Mouse (Mus musculus) heart, embryonic 14.5 days (tissue): ENCODE measurements around the gene Acvr2b. TPM values are rescaled to one million over a fixed set of nuclear protein-coding genes. Genes with fewer than 3 reads are reported as not detected.
A peak's percentile ranks its signal among the peaks of the same experiment; 100 is the strongest.

Experiments
- ATAC-seq: fragments of 200-750 bp; cut with Nextera tagmentation; 2 replicates; pipeline ENCODE4 v1.8.0; 2017; ENCODE audit warnings: low read depth, moderate TSS enrichment; ENCODE audit not compliant: insufficient number of reproducible peaks, insufficient read depth, low FRiP score
- H3K27ac ChIP-seq, 2 experiments: fragments of 200-500 bp in 1 of 2; fragments of 300-500 bp in 1 of 2; sonication (generic) in 1 of 2; replicated peaks in 1 of 2; 2 replicates each; pipeline ENCODE4 v1.5.1; 2012 to 2014; ENCODE audit warnings: low read depth in 2 of 2, low read length in 2 of 2, control low read depth in 1 of 2, mild to moderate bottlenecking in 1 of 2, mixed read lengths in 1 of 2; ENCODE audit not compliant: control insufficient read depth in 1 of 2, insufficient read depth in 1 of 2
- H3K27me3 ChIP-seq: fragments of 300-500 bp; sonication (generic); 2 replicates; pipeline ENCODE4 v1.6.1; 2014; ENCODE audit warnings: mild to moderate bottlenecking, low read length, control low read depth; ENCODE audit not compliant: control insufficient read depth, insufficient read depth
- H3K36me3 ChIP-seq: fragments of 300-500 bp; sonication (generic); 2 replicates; pipeline ENCODE4 v1.6.1; 2014; ENCODE audit warnings: mild to moderate bottlenecking, control low read depth, low read length, mixed read lengths; ENCODE audit not compliant: control insufficient read depth, insufficient read depth
- H3K4me1 ChIP-seq, 2 experiments: fragments of 200-500 bp in 1 of 2; fragments of 300-500 bp in 1 of 2; sonication (generic) in 1 of 2; 2 replicates each; pipeline ENCODE4 v1.6.1; 2012 to 2014; ENCODE audit warnings: low read length in 2 of 2, control low read depth in 1 of 2, mixed read lengths in 1 of 2; ENCODE audit not compliant: control insufficient read depth in 2 of 2, insufficient read depth in 2 of 2
- H3K4me2 ChIP-seq: fragments of 300-500 bp; sonication (generic); 2 replicates; pipeline ENCODE4 v1.6.1; 2014; ENCODE audit warnings: mild to moderate bottlenecking, low read length
- H3K4me3 ChIP-seq, 2 experiments: fragments of 200-500 bp in 1 of 2; fragments of 300-500 bp in 1 of 2; sonication (generic) in 1 of 2; 2 replicates each; pipeline ENCODE4 v1.5.1; 2012 to 2014; ENCODE audit warnings: low read length in 2 of 2, mild to moderate bottlenecking in 2 of 2, control low read depth in 1 of 2, low read depth in 1 of 2, moderate library complexity in 1 of 2; ENCODE audit not compliant: control insufficient read depth in 1 of 2, insufficient read depth in 1 of 2
- H3K9ac ChIP-seq: fragments of 300-500 bp; sonication (generic); 2 replicates; pipeline ENCODE4 v1.6.1; 2014; ENCODE audit warnings: mild to moderate bottlenecking, low read length
- H3K9me3 ChIP-seq: fragments of 300-500 bp; sonication (generic); 2 replicates; pipeline ENCODE4 v1.6.1; 2016; ENCODE audit warnings: low read length, control low read depth; ENCODE audit not compliant: control insufficient read depth
- WGBS: fragments of 180-500 bp; shearing (Covaris S2); extraction: QIAGEN DNeasy Blood & Tissue Kit; methylation state at CpG from one replicate; pipeline ENCODE4 v1.1.7; 2014; 5-methylcytosine and 5-hydroxymethylcytosine counted together
- polyA plus RNA-seq: library from polyadenylated mRNA; unstranded; fragments of >200 nt; fragmentation: Nextera tagmentation; extraction: Ambion mirVana; gene quantifications from 2 replicates; pipeline ENCODE4 v1.2.1, GENCODE M21; 2014

Acvr2b gene
- polyA plus RNA-seq = 18.5 and 21.6 TPM in 2 replicates

DNA sequence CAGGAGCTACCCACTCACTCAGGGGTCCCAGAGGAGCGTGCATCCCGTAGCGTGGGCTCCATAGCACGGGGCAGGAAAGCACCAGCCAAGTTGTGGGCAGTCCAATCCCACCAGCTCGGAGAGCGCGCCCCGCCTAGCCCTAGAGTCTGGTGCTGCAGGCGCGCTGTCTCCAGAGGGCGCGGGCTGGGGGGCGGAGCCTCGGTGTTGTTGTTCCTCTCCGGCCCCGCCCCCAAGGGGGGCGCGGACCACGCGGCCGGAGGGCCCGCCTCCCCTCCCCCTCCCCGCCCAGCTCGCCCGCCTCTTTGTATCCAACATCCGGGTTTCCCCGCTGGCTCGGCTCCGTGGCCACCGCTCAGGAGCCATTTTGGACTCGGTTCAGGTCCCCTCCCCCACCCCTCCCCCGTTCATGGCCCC is at the start of gene Acvr2b:
TSS of gene Acvr2b (plus strand) at position 318 of the 414 bp plus-strand sequence.
- Histone ChIP-seq H3K27me3 (no peaks in the 10 kb centered on the region), H3K36me3 (no peaks in the 10 kb centered on the region), H3K4me2 (peak within 1 kb of the TSS; percentile 99), H3K9ac (peak within 1 kb of the TSS; percentile 97), H3K4me3 (peak within 1 kb of the TSS; percentile 79 to 87), H3K4me1 (peaks cover 5 to 14% of the 10 kb centered on the region in 2 experiments), H3K9me3 (no peaks in the 10 kb centered on the region), H3K27ac (peak within 1 kb of the TSS; percentile 94 to 98)
- WGBS = under 1% methylated on average over 21 of the region's 32 CpGs
- ATAC-seq = peak; percentile 96

- H3K9ac ChIP-seq = no peak overlapping the region
- WGBS = 80% methylated on average over 6 of the region's 6 CpGs
- peaks cover 0 to 5% of the 10 kb centered on the region in 2 experiments; a peak in 1 of 4 replicates for H3K4me1 ChIP-seq
- H3K36me3 ChIP-seq = peaks cover 20% of the 10 kb centered on the region
- H3K4me2 ChIP-seq = no peak overlapping the region
- H3K9me3 ChIP-seq = no peaks in the 10 kb centered on the region
- no peak overlapping the region for H3K27ac ChIP-seq
- H3K4me3 ChIP-seq = no peak overlapping the region
- no peak for ATAC-seq
- H3K27me3 ChIP-seq = no peaks in the 10 kb centered on the region
These were observed 48.0 kb upstream of the Acvr2b start for GRCm38 (mm10) chr9:119353926-119354325.

- H3K9ac ChIP-seq = no peak overlapping the region
- H3K36me3 ChIP-seq = peaks cover 6% of the 10 kb centered on the region
- no peak for ATAC-seq
- peaks cover 0 to 5% of the 10 kb centered on the region in 2 experiments; a peak in 1 of 4 replicates for H3K4me1 ChIP-seq
- no peak overlapping the region for H3K4me2 ChIP-seq
- WGBS = 78% methylated on average over 6 of the region's 6 CpGs
- no peaks in the 10 kb centered on the region for H3K9me3 ChIP-seq
- no peak overlapping the region for H3K27ac ChIP-seq
- H3K4me3 ChIP-seq = no peak overlapping the region
- no peaks in the 10 kb centered on the region for H3K27me3 ChIP-seq
These were observed 46.0 kb upstream of the Acvr2b start for GRCm38 (mm10) chr9:119355943-119356342.

DNA sequence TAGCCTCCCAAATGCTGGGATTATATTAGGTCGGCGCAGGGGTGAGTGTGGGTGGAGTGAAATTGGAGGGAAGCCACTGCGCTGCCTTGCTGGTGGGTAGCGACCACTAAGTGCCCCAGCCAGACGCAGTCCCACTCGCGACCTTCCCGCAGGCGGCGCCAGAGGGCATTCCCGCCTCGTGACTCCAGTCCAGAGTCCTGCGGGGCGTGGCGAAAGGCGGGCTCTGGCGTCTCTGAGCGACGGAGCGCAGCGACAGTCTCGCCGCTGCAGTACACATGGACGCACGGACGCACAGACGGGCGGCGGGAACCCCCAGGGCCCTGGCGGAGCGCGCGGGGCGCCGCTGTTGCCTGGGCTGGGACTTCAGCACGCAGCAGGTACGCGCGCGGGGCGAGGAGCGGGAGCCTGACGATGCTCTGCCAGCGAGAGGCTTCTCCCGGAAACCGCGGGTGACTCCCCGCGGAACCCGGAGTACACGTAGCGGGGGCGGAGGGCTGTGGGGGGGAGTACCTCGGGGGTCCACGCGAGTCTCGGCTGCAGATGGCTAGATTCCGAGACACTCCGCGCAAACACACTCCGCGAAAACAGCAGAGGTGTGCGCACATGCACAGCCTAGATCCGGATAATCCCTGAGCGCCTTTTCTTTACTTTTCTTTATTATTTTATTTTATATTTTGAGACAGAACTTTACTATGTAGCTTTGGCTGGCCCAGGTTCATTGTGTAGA is 44.4 kb upstream of the Acvr2b start, which contains the start of gene Xylb:
TSS of gene Xylb (plus strand) at position 51 of the 727 bp plus-strand sequence.
- peak; percentile 85 for ATAC-seq
- H3K4me2 ChIP-seq = peak within 1 kb of the TSS; percentile 99
- H3K4me1 ChIP-seq = peaks cover 2 to 5% of the 10 kb centered on the region in 2 experiments; a peak in 2 of 4 replicates
- no peaks in the 10 kb centered on the region for H3K9me3 ChIP-seq
- H3K36me3 ChIP-seq = no peaks in the 10 kb centered on the region
- H3K4me3 ChIP-seq = peak within 1 kb of the TSS; percentile 75 to 94
- H3K27me3 ChIP-seq = no peaks in the 10 kb centered on the region
- peak within 1 kb of the TSS; percentile 83 for H3K9ac ChIP-seq
- 2% methylated on average over 64 of the region's 65 CpGs for WGBS
- no peak within 1 kb of the TSS for H3K27ac ChIP-seq

DNA sequence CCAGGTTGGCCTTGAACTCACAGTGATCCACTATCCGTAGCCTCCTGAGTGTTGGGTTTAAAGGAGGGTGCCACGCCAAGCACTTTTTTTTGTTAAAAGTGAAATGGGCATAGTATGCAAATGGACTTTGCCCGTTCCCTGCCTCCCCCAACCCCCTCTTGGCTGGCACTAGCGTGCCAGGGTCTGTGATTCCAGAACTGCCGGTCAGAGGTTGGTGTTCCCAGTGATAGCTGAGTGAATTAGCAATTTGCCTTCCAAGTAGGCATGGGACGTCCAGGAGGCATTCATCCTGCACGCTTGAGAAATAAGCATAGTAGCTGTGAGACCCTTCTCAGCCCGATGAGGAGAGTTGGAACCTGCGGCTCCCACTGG is 43.9 kb upstream of the Acvr2b start:
- H3K27ac ChIP-seq = no peak overlapping the region
- peak overlapping the region; percentile 83 for H3K9ac ChIP-seq
- 50% methylated on average over 9 of the region's 9 CpGs for WGBS
- H3K4me3 ChIP-seq = peak overlapping the region; percentile 75 to 94; a peak in 3 of 4 replicates
- H3K4me1 ChIP-seq = peaks cover 7 to 10% of the 10 kb centered on the region in 2 experiments; a peak in 3 of 4 replicates
- peak overlapping the region; percentile 99 for H3K4me2 ChIP-seq
- no peaks in the 10 kb centered on the region for H3K36me3 ChIP-seq
- no peaks in the 10 kb centered on the region for H3K9me3 ChIP-seq
- H3K27me3 ChIP-seq = no peaks in the 10 kb centered on the region
- no peak for ATAC-seq

GRCm38 (mm10) chr9:119361416-119361815 is 40.5 kb upstream of the Acvr2b start:
- Histone ChIP-seq H3K9me3 (no peaks in the 10 kb centered on the region), H3K36me3 (no peaks in the 10 kb centered on the region), H3K4me2 (no peak overlapping the region), H3K4me1 (peaks cover 13 to 17% of the 10 kb centered on the region in 2 experiments; a peak in 3 of 4 replicates), H3K4me3 (no peak overlapping the region), H3K27me3 (no peaks in the 10 kb centered on the region), H3K27ac (no peak overlapping the region), H3K9ac (no peak overlapping the region)
- WGBS = 95% methylated on average over 5 of the region's 5 CpGs
- no peak for ATAC-seq

- peaks cover 12 to 13% of the 10 kb centered on the region in 2 experiments; a peak in 3 of 4 replicates for H3K4me1 ChIP-seq
- no peaks in the 10 kb centered on the region for H3K27me3 ChIP-seq
- WGBS = 45% methylated on average over 12 of the region's 12 CpGs
- H3K9ac ChIP-seq = no peak overlapping the region
- no peak overlapping the region for H3K27ac ChIP-seq
- no peaks in the 10 kb centered on the region for H3K9me3 ChIP-seq
- no peaks in the 10 kb centered on the region; the same call in 1 of the 2 replicates for H3K36me3 ChIP-seq
- no peak overlapping the region for H3K4me3 ChIP-seq
- H3K4me2 ChIP-seq = no peak overlapping the region
- ATAC-seq = no peak
These were observed 38.7 kb upstream of the Acvr2b start for GRCm38 (mm10) chr9:119363229-119363628.
